Mouse (Mus musculus) G1E (cell line): ENCODE data around the gene C1qtnf2.

Experiments used
- CTCF ChIP-seq: IDR thresholded peaks from 2 replicates; pipeline ENCODE4 v1.5.1; 2012; ENCODE audit warnings: low read depth, low read length, inconsistent platforms, mixed read lengths
- GATA1 ChIP-seq: IDR thresholded peaks from 2 replicates; pipeline ENCODE4 v1.6.1; 2012; ENCODE audit warnings: borderline replicate concordance, low read length, inconsistent platforms, mixed read lengths

DNA sequence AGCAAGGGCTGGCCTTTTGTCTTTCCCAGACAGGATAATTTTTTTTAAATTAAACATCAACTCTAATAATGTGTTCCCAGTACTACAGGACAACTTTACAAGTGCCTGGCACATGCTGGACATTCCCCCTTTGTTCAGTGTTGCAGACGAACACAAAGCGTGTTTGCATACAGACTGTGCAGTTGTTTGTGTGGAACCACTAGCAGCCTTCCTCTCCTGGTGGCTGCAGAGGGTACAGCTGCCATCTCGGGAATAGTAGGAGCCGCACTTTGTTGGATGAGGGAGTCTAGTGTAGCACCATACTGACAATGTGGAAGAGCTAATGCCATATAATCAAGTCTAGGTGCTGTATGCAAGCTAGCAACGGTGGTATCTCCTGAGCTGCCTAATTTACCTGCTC lies 57.5 kb downstream of the C1qtnf2 start:
- TF ChIP-seq CTCF (no peak), GATA1 (no peak)
